Mouse (Mus musculus) c-Kit-negative CD71-positive TER-119-positive erythroid progenitor cells, embryonic 14.5 days (primary cell): ENCODE results near the gene Slc22a7.

Source experiments
- DNase-seq: peaks from one replicate; pipeline ENCODE4 v3.0.0-alpha.2; 2013; ENCODE audit warnings: low read depth, low spot score

Gene Slc22a7

GRCm38 (mm10) chr17:46438298-46438873 is at the start of gene Slc22a7:
Slc22a7 (minus strand) TSS chr17:46438457.
- DNase-seq, result no peak

- DNase-seq, result no peak
Measured at GRCm38 (mm10) chr17:46487431-46487830, 49.2 kb upstream of the Slc22a7 start, which contains the start of gene Ttbk1. Ttbk1 (minus strand) TSS chr17:46487675.

GRCm38 (mm10) chr17:46486995-46487394 is 48.7 kb upstream of the Slc22a7 start:
- no peak for DNase-seq

GRCm38 (mm10) chr17:46484461-46484875 is 46.2 kb upstream of the Slc22a7 start:
- no peak for DNase-seq

- no peak for DNase-seq
Measured at GRCm38 (mm10) chr17:46484021-46484431, 45.8 kb upstream of the Slc22a7 start.

- no peak for DNase-seq
Measured at GRCm38 (mm10) chr17:46483561-46484001, 45.3 kb upstream of the Slc22a7 start.

GRCm38 (mm10) chr17:46477286-46477685 is 39.0 kb upstream of the Slc22a7 start:
- no peak for DNase-seq

- DNase-seq, result no peak
Measured at GRCm38 (mm10) chr17:46476601-46477000, 38.3 kb upstream of the Slc22a7 start.

- no peak for DNase-seq
Measured at GRCm38 (mm10) chr17:46467830-46468229, 29.6 kb upstream of the Slc22a7 start.

- DNase-seq, result no peak
Measured at GRCm38 (mm10) chr17:46462226-46462625, 24.0 kb upstream of the Slc22a7 start.

- DNase-seq, result no peak
Measured at GRCm38 (mm10) chr17:46461347-46461746, 23.1 kb upstream of the Slc22a7 start.

- DNase-seq, result no peak
Measured at GRCm38 (mm10) chr17:46460673-46461072, 22.4 kb upstream of the Slc22a7 start.

- DNase-seq, result no peak
Measured at GRCm38 (mm10) chr17:46458439-46458838, 20.2 kb upstream of the Slc22a7 start.

- peak; percentile 5 for DNase-seq
Measured at GRCm38 (mm10) chr17:46457791-46458190, 19.5 kb upstream of the Slc22a7 start.

- DNase-seq, result no peak
Measured at GRCm38 (mm10) chr17:46455110-46455691, 16.9 kb upstream of the Slc22a7 start.

- DNase-seq, result no peak
Measured at GRCm38 (mm10) chr17:46454539-46454938, 16.3 kb upstream of the Slc22a7 start.

- no peak for DNase-seq
Measured at GRCm38 (mm10) chr17:46453970-46454411, 15.7 kb upstream of the Slc22a7 start.

- DNase-seq, result no peak
Measured at GRCm38 (mm10) chr17:46453302-46453948, 15.2 kb upstream of the Slc22a7 start.

GRCm38 (mm10) chr17:46452683-46453082 is 14.4 kb upstream of the Slc22a7 start:
- DNase-seq, result no peak

- no peak for DNase-seq
Measured at GRCm38 (mm10) chr17:46446264-46446663, 8.0 kb upstream of the Slc22a7 start.

GRCm38 (mm10) chr17:46444839-46445579 is 6.8 kb upstream of the Slc22a7 start:
- DNase-seq, result no peak

- DNase-seq, result no peak
Measured at GRCm38 (mm10) chr17:46439176-46439575, 919 bp upstream of the Slc22a7 start.
